Mouse (Mus musculus): ENCODE measurements around the gene Nab2.
"Not testable (repeated sequence)": the region's sequence is repeated elsewhere in the genome, so short reads cannot be mapped to it uniquely, and the experiment has no call there.

Nab2 gene

DNA sequence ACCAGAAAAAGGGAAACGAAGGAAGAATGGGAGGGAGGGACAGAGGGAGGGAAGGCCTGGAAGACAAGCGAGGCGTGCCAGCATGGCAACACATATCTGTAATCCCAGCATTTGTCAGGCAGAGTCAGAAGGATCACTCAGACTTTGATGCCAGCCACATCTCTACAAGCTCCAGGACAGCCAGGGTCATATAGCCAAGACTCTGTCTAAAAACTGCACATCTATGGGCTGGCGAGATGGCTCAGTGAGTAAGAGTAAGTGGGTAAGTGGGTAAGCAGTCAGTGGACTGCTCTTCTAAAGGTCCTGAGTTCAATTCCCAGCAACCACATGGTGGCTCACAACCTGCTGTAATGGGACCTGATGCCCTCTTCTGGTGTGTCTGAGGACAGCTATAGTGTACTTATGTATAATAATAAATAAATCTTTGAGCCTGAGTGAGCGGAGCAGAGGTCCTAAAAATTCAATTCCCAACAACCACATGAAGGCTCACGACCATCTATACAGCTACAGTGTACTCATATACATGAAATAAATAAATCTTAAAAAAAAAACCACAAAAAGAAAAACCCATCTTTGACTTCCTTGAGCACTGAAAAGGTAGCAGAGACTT, 5.8 kb upstream of the Nab2 start:
- no peak for DNase-seq (ENCODE audit: low spot score in 2 of 2)

DNA sequence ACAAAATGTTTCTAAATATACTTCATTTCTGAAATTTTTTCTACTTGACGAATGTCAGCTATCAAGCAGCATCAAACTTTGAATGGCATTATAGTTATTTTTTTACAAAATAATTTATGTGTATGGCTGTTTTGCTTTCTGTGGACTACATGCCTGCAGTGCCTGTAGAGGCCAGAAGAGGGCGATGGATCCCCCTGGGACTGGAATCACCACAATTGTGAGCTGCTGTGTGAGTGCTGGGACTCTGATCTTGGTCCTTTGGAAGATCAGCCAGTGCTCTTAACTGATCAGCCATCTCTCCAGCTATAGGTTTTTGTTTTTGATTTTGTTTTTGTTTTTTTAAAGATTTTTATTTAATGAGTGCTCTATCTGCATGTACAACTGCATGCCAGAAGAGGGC, 2.9 kb upstream of the Nab2 start:
- DNase-seq (ENCODE audit: low spot score in 2 of 2): peak; percentile 55 to 66

DNA sequence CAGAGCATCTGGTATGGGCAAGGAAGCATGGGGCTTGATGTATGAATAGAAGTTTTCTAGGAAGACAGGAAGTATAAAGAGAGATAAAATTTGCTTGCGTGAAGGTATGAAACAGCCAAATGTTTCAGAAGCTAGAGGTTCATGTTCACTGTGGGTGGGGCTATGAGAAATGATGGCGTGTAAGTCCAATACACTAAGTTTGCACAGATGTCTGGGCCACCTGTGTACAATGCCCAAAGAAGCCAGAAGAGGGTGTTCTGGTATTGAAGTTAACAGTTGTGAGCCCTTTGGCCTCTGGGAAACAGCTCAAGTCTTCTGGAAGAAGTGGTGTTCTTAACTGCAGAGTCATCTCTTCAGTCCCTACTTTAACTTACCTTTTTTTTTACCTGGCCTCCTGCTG, 1.8 kb upstream of the Nab2 start:
- DNase-seq (ENCODE audit: low spot score in 2 of 2): no peak

DNA sequence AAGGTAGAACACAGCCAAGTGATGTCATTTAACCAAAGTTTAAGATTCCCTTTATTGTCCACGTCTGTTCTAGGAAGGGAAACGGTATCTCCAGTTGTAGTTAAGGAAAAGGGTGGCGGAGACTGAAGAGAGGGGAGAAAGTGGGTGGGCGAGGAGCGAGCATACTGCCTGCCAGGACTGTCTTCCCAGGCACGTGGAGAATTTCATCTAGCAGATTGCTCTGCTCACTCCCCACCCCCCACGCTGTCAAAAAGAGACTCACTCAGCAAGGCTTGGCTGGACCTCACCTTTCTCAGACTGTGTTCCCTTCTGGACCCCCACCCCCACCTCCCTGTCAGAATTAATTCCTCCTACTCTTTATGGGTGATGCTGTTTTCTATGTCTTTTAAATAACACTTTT, 802 bp upstream of the Nab2 start:
- DNase-seq (ENCODE audit: low spot score in 2 of 2): no peak

DNA sequence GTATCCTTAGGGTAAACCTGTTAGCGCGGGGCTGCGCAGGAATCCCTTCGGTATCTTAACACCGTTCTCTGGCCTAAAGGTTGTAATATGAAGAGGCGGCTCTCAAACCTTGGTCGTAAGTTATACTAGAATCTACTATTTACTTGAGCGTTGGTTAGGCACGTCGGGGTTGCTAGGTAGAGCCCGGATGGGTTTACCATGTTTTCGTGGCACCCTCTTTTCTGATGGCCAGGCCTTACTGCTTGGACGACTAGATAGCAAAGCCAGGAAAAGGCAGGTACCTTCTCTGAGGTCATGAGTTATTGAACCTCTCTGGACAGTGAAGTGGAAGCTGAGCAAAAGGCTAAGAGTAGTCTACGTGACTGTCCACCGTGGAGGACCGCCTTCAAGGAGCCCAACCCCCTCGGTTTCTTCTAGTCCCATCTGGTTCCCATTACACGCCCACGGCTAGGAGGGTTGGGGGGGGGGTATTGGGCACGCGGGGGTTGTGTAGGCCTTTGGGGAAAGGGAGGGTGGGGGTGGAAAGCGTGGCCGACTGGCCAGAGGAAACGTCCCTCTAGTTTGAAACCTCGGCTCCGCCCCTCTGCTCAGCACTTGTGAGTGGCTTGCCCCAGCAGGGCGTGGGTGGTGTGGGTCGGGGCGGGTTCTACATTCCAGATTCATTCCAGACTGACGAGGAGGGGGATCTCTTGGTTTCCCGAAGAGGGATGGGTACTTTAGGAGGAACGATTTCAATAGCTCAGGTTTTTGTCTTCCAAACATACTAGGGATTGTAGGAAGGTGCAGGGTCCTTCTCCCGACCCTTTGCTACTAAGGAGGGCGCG, 887 bp downstream of the Nab2 start:
- DNase-seq (ENCODE audit: low spot score in 2 of 2): peak; percentile 82 to 83

DNA sequence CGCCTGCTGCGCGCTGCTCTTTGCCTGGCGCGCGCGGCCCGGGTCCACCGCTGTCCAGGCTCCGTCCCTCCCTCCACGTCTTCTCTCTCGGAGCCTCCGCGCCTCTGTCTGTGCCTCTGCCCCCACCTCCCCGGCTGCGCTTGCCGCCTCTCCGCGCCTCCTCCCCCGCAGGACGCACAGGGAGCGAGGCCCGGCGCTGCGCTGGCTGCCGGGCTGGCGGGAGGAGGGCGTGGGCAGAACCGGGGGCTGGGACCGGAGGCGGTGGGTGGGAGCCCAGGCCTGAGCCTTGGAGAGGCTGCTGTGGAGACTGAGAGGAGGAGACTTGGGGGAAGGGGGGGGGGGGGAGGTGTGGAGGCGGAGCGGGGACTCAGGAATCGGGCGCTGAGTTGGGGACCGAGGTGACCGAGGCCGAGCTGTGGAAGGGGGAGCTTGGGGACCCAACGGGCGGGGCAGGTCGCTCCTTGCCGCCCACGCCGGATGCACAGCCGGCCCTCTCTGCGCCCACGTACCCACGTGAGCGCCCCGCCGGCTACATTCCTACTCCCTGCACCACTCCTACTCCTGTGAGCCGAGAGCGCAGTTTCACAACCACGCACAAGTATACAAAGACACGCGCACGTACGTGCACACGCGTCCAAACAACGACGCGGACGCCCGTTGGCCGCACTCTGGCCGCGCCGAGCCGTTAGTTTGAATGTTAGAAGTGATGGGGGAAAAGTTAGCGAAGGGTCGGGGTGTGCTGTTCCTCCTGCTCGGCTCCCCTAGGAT, 1.7 kb downstream of the Nab2 start, which contains the start of gene Nemp1:
TSS of gene Nemp1 (plus strand) at position 401 of the 768 bp plus-strand sequence.
- DNase-seq (ENCODE audit: low spot score in 2 of 2): peak; percentile 72 to 80

DNA sequence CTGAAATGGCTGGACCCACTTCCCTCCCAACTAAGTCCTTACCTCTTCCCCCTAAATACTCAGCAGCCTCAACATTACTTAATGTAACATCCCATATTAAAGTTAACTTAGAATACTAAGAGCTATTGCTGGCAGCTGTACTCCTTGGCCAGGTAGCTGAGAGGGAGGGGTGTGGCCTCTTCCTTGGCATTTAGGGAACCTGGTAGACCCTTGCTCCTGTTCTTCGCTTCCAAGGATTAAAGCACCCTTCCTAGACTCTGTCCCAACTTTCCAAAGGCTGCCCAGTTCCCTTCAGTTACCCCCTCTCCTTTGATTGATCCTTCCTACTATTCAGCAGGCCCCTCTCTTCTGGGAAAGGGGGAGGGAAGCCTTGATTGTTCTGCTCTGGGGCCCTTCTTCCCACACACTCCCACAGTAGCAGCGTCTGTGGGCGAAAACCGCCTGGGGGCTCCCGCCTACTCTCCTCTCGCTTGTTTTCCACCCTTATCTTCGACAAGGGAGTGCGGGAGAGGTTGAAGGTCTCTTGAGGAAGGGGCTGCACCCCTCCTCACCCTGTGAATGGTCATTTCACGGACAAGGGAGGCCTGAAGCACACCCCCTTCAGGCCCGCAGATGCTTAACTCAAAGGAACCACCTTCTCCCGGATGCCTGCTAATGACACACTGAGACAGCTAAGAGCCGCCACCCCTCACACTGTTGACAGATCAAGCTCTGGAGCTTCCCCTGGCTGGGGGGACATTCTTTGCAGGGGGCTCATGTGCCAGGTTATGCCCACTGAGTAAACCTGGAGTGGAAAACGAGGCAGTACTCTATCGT, 2.8 kb downstream of the Nab2 start:
- peak in 1 of 2 experiments; percentile 38 for DNase-seq (ENCODE audit: low spot score in 2 of 2)

DNA sequence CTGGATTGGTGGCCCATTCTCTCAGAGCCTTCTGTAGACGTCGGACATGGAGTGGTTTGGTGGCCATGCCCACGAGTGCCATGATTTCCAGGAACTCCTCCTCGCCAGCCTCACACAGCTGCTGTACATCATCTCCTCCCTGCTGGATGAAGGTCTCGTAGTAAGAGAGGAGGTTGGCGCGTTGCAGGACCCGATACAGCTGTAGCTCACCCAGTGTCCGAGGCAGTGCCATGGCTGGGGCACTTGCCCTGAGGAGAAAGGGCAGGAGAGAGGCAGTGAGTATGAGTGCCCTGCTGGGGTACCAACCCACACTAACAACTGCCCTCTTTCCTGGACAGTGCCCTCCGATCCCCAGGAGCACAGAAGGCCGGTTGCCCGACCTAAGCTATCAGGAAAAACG, 3.5 kb downstream of the Nab2 start:
- no peak for DNase-seq (ENCODE audit: low spot score in 2 of 2)

DNA sequence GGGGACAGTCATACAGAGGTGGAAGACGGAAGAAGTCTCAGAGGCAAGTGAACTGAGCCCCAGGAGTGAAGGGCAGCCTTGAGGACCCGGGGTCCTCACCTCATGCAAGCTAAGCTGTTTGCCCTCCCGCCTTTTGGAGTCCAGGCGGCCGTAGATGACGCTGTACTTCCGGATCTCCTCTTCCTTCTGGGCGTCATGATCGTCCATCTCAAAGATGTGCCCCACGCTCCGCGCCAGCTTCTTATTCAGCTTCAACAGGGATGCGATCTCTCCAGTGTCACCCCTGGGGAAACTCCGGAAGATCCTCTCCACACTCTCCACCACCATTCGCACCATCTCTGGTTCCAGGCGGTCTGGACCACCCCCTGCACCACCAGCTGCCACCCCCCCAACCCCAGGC, 4.2 kb downstream of the Nab2 start:
- DNase-seq (ENCODE audit: low spot score in 2 of 2): no peak

DNA sequence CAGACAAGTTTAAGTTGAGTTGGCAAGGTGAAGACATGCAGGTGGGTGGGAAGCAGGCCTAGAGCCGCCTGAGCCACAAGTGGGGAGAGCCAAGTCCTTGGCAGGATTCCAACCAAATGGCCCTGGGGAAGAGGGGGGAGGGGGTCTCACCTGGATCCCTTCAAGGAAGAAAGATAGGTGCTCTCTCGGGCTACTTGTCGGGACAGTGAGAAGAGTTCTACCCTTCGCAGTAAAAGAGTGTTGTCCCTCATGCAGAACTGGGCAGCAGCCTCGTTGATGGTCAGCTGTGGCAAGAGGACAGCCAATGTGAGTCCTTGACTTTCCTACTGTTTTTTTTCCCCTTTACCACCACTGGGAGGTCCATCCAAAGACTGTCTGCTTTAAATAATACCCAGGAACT, 4.8 kb downstream of the Nab2 start:
- DNase-seq (ENCODE audit: low spot score in 2 of 2): no peak

DNA sequence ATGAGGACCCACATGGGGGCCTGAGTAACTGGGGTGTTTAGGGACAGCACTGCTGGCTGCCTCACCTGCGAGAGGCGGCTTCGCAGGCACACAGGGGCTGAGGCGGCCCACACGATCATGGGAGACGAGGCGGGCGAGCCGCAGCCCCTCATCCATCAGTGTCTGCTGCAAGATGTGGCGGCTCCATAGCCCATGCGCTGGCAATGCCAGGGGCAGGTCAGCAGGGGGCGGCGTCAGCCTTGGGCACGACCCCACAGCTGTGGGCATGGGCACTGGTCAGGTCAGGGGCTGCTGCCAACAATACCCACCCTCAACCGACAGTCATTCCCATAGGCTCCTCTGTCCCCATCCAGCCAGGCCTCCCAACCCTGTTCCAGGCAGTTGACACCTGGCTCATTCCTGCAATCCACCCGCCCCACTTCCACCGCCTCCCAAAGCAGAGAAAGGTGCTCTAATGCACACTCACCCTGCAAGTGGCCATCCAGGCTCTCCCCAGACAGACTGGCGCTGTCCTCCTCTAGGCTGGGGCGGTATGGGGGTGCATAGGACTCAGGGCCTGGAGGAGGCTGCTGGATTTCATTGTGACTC, 5.6 kb downstream of the Nab2 start:
- DNase-seq (ENCODE audit: low spot score in 2 of 2): peak; percentile 22 to 51

DNA sequence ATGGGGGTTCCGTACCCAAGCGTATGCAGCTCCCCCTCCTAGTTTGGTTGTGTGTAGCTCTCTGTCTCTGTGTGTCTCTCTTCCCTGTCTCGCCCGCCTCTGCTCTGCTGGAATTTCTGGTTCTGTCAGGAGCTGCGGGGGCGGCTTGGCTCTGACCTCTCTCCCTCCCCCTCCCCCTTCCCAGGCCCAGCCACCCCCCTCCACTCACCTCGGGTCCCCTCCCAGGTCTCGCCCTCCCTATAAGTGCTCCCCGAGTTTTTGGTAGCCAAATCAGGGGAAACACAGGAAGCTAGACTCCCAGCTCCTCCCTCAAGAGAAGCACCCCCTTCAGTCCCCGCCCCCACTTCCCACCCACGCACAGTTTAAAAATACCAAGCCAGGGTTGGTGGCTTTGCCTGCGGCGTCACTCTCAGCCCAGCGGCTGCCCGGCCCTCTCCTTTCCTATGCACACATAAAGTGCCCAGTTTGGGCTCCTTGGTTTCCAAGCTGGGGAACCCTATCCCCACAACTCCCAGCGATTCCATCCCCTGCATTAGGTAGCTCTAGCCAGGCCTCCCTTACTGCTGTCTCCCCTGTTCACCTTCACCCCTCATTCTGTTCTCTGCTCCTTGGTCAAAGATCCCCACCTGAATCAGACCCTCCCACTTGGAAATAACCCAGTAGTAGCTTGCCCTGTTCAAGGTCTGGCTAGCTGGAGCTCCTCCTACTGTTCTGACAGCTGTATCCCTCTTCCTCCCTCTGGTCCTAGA, 6.3 kb downstream of the Nab2 start:
- DNase-seq (ENCODE audit: low spot score in 2 of 2): peak; percentile 53 to 56

DNA sequence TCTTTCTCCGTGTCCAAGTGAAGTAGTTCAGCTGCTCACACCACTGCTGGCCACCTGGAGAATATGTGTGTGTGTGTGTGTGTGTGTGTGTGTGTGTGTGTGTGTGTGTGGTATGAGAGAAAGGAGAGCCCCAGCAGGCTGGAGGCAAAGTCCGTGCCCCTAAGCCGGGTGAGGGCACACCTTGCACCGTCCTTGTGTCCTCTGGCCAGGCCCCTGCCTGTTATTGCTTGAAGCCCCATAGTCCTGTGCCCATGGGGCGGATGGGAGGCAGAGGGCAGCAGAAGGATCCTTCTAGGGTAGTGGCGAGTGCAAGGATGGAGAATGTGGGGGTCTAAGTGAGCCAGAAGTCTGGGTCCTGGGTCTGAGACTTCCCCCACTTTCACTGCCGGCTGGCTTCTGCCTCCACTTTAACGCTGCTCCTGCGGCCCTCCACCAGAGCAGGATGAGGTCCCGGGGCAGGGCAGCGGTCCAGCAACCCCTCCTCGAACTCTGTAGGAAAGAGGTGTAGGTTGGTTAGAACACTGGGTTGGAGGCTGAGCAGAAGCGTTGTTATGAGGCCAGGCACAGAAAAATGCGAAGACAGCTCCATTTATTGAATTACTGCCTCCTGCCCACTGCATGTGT, 7.0 kb downstream of the Nab2 start:
- DNase-seq (ENCODE audit: low spot score in 2 of 2): no peak

DNA sequence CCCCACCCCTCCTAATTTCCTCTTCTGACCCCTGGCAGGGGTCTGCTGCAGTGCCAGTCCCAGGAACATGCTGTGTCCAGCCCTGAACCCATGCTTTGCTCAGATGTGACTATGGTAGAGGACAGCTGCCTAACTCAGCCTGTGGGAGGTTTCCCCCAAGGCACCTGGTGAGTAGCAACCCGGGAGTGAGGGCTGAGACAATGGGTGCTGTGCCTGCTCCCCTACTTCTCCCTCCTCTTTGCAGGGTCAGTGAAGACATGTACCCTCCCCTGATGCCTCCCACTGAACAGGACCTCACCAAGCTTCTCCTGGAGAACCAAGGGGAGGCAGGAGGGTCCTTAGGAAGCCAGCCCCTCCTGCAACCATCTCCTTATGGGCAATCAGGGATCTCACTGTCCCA, 8.8 kb downstream of the Nab2 start:
- no peak for DNase-seq (ENCODE audit: low spot score in 2 of 2)

DNA sequence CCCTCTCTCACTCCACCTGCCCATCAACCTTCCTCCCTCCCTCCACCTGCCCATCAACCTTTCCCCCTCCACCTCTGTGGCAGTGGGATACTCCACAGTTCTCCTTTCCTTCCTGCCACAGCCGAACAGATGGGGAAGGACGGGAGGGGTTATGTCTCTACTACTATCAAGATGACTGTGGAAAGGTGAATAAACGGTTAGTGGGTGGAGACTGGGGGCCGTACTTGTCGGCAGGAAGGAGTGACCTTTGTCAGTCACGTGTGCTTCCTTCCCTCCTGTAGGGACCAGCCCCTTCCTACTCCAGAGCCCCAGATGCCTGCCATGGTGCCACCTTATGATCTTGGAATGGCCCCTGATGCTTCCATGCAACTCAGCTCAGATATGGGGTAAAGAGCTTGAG, 10.3 kb downstream of the Nab2 start:
- no peak for DNase-seq (ENCODE audit: low spot score in 2 of 2)

DNA sequence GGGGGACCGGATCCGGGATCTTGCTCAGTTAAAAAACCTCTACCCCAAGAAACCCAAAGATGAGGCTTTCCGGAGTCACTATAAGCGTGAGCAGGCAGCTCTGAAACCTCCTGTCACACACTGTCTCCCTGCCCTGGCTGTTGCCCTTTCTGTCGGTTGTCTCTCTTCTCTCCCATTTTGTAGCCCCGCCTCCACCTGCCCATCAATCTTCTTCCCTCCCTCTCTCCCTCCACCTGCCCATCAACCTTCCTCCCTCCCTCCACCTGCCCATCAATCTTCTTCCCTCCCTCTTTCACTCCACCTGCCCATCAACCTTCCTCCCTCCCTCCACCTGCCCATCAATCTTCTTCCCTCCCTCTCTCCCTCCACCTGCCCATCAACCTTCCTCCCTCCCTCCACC, 10.8 kb downstream of the Nab2 start:
- DNase-seq (ENCODE audit: low spot score in 2 of 2): not testable (repeated sequence)

DNA sequence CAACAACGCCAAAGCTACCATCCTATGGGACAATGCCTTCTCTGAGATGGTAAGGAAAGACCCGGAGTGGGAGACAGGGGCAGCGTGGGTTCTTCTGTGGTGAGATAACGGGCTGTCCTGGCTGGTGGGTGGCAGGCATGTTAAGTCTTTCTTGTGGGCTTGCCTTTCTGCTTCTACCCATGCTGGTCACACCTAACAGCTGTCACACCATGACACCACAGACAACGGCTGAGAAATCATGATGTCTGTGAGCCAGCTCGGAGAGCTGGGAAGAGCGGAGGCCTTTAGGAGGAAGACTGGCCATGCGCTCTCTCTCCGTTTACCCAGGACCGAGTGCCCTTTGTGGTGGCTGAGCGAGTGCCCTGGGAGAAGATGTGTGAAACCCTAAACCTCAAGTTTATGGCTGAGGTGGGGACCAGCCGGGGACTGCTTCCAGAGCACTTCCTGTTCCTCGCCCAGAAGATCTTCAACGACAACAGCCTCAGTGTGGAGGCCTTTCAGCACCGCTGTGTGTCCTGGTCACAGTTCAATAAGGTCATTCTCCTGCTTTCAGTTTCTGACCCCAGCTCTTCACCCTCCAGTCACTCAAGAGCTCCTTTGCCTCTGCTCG, 13.3 kb downstream of the Nab2 start:
- peak; percentile 65 to 80 for DNase-seq (ENCODE audit: low spot score in 2 of 2)

DNA sequence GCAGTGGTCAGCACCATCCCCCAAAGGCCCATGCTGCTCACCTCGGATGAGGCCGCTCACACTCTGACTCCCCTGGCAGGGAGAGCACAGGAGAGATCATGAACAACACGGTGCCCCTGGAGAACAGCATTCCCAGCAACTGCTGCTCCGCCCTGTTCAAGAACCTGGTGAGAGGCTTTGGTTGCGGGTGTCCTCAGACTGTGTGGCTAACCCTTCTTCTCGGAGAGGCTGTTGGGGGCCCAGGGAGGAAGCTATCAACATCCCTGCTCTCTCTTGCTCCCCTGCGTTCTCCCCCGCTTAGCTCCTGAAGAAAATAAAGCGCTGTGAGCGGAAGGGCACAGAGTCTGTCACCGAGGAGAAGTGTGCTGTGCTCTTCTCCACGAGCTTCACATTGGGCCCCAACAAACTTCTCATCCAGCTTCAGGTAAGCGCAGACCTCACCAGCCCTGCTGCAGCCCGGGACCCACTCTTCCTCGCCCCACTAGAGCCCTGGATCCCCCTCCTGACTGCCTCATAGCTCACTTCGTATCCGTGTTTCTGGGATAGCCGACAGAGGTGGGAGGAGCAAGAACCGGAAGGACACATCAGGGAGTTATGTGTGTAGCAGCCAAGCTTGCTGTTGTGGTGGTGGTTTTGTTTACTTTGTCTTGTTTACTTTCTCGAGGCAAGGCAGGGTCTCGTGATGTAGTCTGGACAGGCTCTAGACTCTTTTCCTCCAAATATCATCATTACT, 15.3 kb downstream of the Nab2 start:
- no peak for DNase-seq (ENCODE audit: low spot score in 2 of 2)

DNA sequence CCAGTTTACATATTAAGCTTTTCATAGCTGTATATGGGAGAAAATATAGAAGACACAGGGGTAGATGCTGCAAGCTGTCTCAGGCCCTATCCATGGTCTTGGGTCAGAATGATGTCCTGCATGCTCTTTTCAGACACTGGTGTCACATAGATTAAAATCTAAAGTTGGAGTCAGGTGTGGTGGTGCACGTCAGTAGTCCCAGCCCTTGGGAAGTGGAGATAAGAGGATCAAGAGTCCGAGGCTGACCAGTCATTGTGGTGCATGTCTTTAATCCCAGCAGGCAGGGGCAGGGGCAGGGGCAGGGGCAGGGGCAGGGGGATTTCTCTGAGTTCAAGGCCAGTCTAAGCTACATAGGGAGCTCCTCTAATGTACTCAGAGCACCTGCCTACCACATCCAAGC, 22.6 kb downstream of the Nab2 start:
- no peak for DNase-seq (ENCODE audit: low spot score in 2 of 2)

Measured in natural killer cell, adult 2 months (primary cell).